In genomic region chr19:53460312-53461024, GRCm38 (mm10) we compare ENCODE assay signal across 8 mouse cellular contexts.
A peak's percentile ranks its signal among the peaks of the same experiment; 100 is the strongest.
DNase-seq lines count a peak whose midpoint lies in the region; ATAC-seq and TF ChIP-seq lines count a peak whose summit lies in the region.

No protein-coding gene starts in this region.

- peaks cover 10% of the 10 kb centered on the region; the same call in 1 of the 2 replicates for H3K4me1 ChIP-seq in lung, embryonic 15.5 days
- H3K4me1 ChIP-seq in embryonic facial prominence, embryonic 10.5 days: peaks cover 39% of the 10 kb centered on the region
- peaks cover 15% of the 10 kb centered on the region for H3K4me1 ChIP-seq in intestine, embryonic 14.5 days (replicated peaks; ENCODE audit: control insufficient read depth, insufficient read depth, low read length)

- no peaks in the 10 kb centered on the region for H3K27me3 ChIP-seq in lung, embryonic 15.5 days
- peaks cover 42% of the 10 kb centered on the region for H3K27me3 ChIP-seq in embryonic facial prominence, embryonic 10.5 days (replicated peaks; ENCODE audit: low read depth, poor library complexity, severe bottlenecking)
- H3K27me3 ChIP-seq in intestine, embryonic 14.5 days (replicated peaks; ENCODE audit: control insufficient read depth, insufficient read depth, low read length): 0 out of 2 replicates have a peak, but pooled peaks cover 5% of the 10 kb centered on the region
- H3K27me3 ChIP-seq in splenic B cell, adult 2 months (ENCODE audit: control insufficient read depth, insufficient read depth, low read length, poor library complexity, severe bottlenecking): no peaks in the 10 kb centered on the region

- peak overlapping the region; percentile 54; the same call in 1 of the 2 replicates for H3K27ac ChIP-seq in lung, embryonic 15.5 days
- no peak overlapping the region for H3K27ac ChIP-seq in embryonic facial prominence, embryonic 10.5 days (replicated peaks)
- no peak overlapping the region for H3K27ac ChIP-seq in intestine, embryonic 14.5 days (ENCODE audit: low read depth)
- no peak overlapping the region for H3K27ac ChIP-seq in gastrocnemius, adult 2 months

- TF ChIP-seq CTCF in gastrocnemius, adult 2 months (IDR thresholded peaks at IDR 0.05): no peak

- intact Hi-C loops in gastrocnemius, adult 2 months (cut with DNase I): no loop called here

- H3K4me3 ChIP-seq in lung, embryonic 15.5 days: no peak overlapping the region
- peak overlapping the region; percentile 27 for H3K4me3 ChIP-seq in embryonic facial prominence, embryonic 10.5 days
- H3K4me3 ChIP-seq in intestine, embryonic 14.5 days (ENCODE audit: low read depth, low read length): no peak overlapping the region
- H3K4me3 ChIP-seq in gastrocnemius, adult 2 months: no peak overlapping the region

- no peaks in the 10 kb centered on the region for H3K9me3 ChIP-seq in lung, embryonic 15.5 days
- H3K9me3 ChIP-seq in embryonic facial prominence, embryonic 10.5 days: no peaks in the 10 kb centered on the region
- H3K9me3 ChIP-seq in intestine, embryonic 14.5 days (ENCODE audit: control insufficient read depth, low read length): no peaks in the 10 kb centered on the region

- H3K36me3 ChIP-seq in lung, embryonic 15.5 days: no peaks in the 10 kb centered on the region
- H3K36me3 ChIP-seq in embryonic facial prominence, embryonic 10.5 days (replicated peaks): no peaks in the 10 kb centered on the region
- no peaks in the 10 kb centered on the region for H3K36me3 ChIP-seq in intestine, embryonic 14.5 days (ENCODE audit: control insufficient read depth, insufficient read depth, low read length)
- H3K36me3 ChIP-seq in splenic B cell, adult 2 months (ENCODE audit: control insufficient read depth, insufficient read depth, low read length, poor library complexity, severe bottlenecking): no peaks in the 10 kb centered on the region

- no peak for ATAC-seq in lung, embryonic 15.5 days (ENCODE audit: borderline replicate concordance, extremely low read depth, low FRiP score, low TSS enrichment)
- ATAC-seq in intestine, embryonic 14.5 days (replicated peaks; ENCODE audit: low FRiP score, low TSS enrichment, low read depth): no peak
- no peak for ATAC-seq in erythroblast, adult 5-6 weeks (replicated peaks; ENCODE audit: low FRiP score, poor library complexity, severe bottlenecking)

- H3K4me2 ChIP-seq in lung, embryonic 15.5 days: no peak overlapping the region
- 0 out of 2 replicates have a peak overlapping the region, but pooled peaks have one; percentile 8 for H3K4me2 ChIP-seq in intestine, embryonic 14.5 days (ENCODE audit: low read length)

- WGBS in lung, embryonic 15.5 days: 17% methylated on average over 19 of the region's 19 CpGs
- 6% methylated on average over 19 of the region's 19 CpGs for whole genome bisulfite sequencing in embryonic facial prominence, embryonic 10.5 days
- WGBS in intestine, embryonic 14.5 days: 16% methylated on average over 19 of the region's 19 CpGs

- no peak for DNase-seq in lung, postnatal 10 days
- peak; percentile 19 for DNase-seq in embryonic facial prominence, embryonic 10.5 days (ENCODE audit: low spot score)
- DNase-seq in intestine, embryonic 14.5 days (ENCODE audit: low spot score): no peak
- peak; percentile 79 for DNase-seq in splenic B cell, adult 2 months (ENCODE audit: low read depth, low spot score)
- DNase-seq in cerebellum, postnatal 4 days (ENCODE audit: low spot score in 2 of 2): no peak
- no peak for DNase-seq in gastrocnemius, adult 2 months

- H3K9ac ChIP-seq in lung, embryonic 15.5 days: no peak overlapping the region
- H3K9ac ChIP-seq in intestine, embryonic 14.5 days (ENCODE audit: low read length): no peak overlapping the region

Comparison
In these comparisons a context has a peak if more than half of its experiments do, and no peak if none do; other contexts are left out.
1. DNase-seq: peak in embryonic facial prominence, embryonic 10.5 days (single experiment) and splenic B cell, adult 2 months (single experiment); none in lung, postnatal 10 days (single experiment), intestine, embryonic 14.5 days (single experiment), cerebellum, postnatal 4 days (0 of 2) and gastrocnemius, adult 2 months (single experiment).